Mouse (Mus musculus) right cerebral cortex, postnatal 14 days (tissue): Measurements from ENCODE around the gene Otof.

Experiments
- DNase-seq: peaks from one replicate; pipeline ENCODE4 v3.0.0; 2022

The Otof gene

GRCm38 (mm10) chr5:30423121-30423520, 38.6 kb downstream of the Otof start:
- DNase-seq = no peak

DNA sequence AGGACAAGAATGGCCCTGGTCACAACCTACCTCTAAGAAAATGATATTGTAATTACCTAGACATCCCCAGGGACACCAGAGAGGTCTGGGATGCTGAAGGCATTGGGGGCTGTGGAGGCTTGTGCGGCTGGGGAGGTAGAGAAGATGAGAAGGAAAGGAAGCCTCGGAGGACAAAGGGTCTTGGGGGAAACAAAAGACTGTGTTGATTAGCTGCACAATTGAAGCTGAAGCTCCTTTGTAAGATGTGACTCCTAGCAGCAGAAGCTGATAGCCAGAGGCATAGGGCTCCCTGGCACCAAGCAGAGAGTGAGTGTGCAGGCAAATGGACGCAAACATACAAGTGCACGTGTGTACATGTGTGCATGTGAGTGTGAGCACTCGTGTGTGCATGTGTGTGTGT, 45.1 kb downstream of the Otof start:
- no peak for DNase-seq

GRCm38 (mm10) chr5:30415876-30416275, 45.9 kb downstream of the Otof start:
- DNase-seq = no peak

DNA sequence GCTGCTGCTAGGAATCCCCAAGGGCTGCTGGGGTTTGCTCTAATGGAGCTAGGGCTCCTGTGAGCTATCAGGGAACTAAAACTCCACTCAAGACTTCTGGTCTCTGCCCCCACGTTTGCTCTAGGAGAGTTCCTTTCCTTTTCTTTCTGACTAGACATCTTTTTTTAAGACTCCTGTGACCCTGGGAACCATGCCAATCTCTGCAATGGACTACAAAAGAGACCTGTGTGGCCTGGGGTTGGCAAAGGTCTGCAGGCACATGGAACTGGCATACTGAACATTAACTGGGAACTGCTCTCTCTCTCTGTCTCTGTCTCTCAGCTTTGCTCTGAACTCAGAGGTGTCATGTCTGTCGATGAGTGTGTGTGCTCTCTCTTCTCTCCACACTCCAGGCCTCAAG, 46.4 kb downstream of the Otof start:
- no peak for DNase-seq

GRCm38 (mm10) chr5:30411524-30411923, 50.2 kb downstream of the Otof start:
- DNase-seq = no peak

DNA sequence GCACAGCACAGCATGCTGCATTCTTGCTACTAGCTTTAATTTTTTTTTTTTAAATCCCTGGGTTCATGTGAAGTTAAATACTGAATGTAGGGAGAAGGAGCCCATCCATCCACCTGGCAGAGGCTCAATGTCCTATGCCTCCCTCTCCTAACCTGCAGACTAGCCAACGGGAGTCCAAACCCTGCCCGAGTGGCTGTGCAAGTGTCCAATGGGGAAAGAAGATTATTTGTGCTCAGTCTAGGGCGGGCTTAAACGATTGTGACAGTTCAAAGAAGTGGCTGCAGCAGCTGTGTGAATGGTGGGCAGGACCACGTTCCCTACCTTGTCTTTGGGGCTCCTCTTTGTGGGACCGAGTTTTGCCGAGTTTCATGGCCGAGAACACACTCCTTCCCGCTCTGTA, 54.9 kb downstream of the Otof start:
- no peak for DNase-seq

DNA sequence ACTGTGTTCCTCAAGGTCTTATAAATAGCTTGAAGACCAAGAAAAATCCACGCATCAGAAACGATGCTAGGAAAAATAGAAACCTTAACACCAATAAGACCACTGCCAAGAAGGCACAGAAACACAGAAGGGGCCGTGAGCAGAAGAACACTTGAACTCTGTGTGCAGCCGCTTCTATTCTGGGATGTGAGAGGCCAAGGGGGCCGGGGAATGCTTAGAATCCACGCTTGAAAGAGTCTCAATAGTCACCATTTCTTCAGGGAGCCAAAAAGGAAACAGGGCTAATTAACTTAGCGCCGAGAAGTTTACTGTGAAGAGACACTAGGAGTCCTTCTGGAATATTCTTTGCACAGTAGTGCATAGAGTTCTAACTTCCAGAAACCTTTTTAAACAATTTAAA, 60.6 kb downstream of the Otof start:
- DNase-seq = no peak

GRCm38 (mm10) chr5:30400521-30400920, 61.2 kb downstream of the Otof start:
- no peak for DNase-seq

GRCm38 (mm10) chr5:30391473-30391872, 70.3 kb downstream of the Otof start:
- peak; percentile 73 for DNase-seq

GRCm38 (mm10) chr5:30389836-30390235, 71.9 kb downstream of the Otof start:
- no peak for DNase-seq

- no peak for DNase-seq
Observed at GRCm38 (mm10) chr5:30387726-30388125, 74.0 kb downstream of the Otof start.

DNA sequence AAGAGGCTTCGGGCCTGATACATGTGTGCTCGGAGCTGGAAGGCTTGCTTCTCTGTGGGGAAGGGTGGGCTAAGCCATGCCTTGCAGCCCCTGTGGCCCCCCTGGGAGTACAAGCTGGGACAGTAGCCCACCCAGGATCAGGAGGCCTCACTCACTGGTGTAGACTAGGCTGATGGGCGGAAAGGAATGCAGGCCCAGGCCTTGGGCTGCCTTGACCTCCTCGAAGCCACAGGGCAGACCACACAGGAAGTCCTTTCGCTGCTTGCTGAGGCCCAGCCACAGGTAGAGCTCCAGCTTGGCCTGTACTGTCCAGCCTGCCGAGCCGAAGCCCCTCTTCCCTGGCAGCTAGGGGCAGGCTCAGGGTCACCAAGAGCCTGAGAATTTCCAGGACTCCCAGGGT, 78.9 kb downstream of the Otof start:
- no peak for DNase-seq

- DNase-seq = peak; percentile 34
Observed at GRCm38 (mm10) chr5:30369426-30369825, 92.3 kb downstream of the Otof start.

GRCm38 (mm10) chr5:30367405-30367804, 94.3 kb downstream of the Otof start:
- no peak for DNase-seq

DNA sequence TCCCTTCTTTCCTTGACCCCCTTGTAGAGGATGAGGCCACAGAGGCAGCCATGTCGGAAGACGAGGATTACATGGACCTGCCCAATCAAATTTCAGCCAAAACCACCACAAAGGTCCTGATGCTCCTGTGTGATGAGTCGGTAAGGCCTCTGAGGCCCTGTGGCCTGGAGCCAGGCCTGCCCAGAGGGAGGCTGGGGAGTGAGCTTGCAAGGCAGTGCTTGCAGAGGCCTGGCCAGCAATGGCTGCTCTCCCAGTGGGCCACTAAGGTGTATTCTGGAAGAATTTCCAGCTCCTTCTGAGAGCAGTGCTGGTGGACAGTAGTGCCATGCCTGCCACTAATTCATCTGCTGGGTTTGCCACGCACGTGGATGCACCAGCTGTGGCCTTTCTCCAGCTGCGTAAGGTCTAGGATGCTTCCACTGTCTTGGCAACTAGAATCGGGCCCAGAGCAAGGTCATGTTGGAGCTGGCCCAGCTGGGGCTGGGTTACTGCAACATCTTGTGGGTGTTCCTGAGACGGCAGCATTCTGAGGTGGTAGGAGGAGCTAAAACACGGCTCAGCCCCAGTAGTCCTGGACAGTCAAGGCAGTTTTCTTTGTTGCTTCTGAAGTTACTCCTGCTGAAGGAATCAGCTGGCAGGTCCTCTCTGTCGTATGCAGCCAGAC, 103.2 kb downstream of the Otof start:
- no peak for DNase-seq

DNA sequence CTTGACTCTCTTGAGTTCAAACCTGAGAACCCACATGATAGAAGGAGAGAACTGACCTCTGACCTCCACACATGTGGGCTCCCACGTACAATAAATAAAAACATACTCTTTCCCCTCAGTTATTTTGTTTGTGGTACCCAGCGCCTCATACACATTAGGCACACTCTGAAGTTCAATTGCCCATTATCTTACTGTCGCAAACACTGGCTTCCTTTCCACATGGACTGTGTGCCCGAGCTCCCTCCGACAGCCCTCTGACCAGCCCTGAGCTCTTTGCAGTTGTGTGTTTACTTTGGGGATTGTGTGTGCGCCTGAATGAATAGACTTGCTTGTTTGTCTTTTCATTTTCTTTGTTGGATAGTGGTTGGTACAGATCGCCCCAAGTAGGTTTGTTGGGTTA, 105.1 kb downstream of the Otof start:
- DNase-seq = no peak

DNA sequence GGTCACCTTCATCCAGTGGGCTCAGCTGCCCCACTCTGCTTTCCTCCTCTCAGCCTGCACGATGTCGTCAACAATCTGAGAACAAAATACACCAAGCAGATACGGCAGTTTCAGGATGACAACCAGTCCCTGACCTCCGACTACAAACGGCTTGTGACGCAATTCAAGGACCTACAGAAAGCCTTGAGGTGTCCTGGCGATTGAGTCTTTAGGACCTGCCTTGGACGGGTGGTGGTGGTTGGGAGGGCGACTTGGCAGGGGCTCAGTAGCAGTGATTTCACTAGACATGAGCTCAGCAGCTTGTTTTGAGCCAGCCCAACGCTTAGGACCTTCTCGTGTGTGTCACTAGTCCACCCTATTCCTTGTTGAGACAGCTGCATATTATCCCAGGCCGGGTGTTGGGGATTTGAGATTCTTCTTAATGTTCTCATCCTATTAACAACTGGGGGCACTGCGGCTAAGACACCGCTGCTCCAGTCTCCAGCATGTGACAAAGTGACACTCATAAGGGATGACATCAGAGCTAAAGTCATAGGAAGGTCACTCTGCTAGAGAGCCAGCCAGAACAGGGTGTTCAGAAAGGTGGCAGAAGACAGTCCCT, 106.1 kb downstream of the Otof start:
- DNase-seq = no peak

DNA sequence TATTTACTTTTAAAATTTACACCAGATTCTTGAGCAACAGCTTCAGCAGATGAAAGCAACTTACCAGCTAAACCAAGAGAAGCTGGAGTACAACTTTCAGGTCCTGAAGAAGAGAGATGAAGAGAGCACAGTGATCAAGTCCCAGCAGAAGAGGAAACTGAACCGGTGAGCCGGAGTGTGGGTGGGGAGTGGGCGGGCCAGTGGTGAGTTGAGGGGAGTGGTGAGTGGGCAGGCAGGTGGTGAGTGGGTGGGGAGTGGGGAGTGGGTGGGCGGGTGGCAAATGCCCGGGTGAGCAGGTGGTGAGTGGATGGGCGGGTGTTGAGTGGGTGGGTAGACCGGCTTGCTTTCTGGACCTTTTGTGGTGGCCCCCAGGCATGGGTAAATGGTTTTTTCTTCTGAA, 106.6 kb downstream of the Otof start:
- no peak for DNase-seq

GRCm38 (mm10) chr5:30353605-30354004, 108.1 kb downstream of the Otof start:
- DNase-seq = no peak

DNA sequence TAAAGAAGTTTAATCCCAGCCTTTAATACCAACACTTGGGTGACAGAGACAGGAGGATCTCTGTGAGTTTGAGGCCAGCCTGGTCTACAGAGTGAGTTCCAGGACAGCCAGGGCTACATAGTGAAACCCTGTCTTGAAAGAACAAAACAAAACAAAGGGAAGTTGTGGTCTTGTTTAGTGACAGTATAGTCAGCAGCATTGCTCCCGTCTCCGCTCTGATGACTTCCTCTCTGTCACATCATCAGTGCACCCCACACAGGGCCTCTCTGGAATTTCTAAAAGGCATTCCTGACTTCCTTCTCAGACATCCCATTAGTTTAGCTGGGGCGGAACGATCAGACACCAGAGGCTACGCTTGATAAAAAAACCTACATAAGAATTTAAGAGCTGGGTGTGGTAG, 117.8 kb downstream of the Otof start:
- no peak for DNase-seq

DNA sequence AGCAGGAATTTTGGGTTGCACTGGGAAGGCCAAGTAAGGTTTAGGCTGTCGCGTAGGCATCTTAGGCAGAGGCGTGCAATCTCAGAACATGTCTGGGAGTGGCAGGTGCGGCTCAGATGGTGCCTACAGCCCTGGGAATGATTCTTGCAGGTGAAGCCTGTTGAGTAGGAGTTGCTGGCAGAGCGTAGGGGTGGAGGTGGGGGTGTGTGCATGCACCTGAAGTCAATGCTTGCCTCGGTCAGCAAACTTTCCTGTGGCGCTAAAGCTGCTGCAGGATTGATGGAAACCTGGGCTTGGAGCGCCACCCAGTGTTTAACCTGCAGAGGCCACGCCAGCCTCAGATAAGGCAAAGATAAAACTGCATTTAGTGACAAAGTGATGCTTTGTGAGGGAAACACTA, 118.6 kb downstream of the Otof start:
- peak; percentile 58 for DNase-seq

DNA sequence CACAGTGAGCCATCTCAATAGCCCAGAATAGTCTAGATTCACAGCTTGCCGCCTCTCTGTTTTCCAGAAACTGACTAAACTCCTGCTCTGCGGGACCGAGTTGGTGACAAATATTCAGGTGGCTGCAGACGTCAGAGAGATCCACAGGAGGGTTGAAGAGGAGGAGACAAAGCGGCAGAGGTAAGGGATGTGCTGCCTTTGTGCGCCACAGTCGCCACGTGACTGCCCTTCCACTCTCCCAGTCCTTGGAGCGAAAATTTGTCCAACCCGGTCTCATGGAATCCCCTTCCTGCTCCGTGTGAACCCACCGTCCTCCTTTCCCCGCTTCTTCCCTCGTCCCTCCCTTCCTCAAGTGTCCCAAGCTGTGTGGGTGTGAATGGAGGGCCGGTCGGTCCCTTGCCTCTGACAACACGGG, 119.1 kb downstream of the Otof start:
- no peak for DNase-seq

- no peak for DNase-seq
Observed at GRCm38 (mm10) chr5:30341601-30342365, 119.9 kb downstream of the Otof start.

- no peak for DNase-seq
Observed at GRCm38 (mm10) chr5:30340815-30341214, 120.9 kb downstream of the Otof start.
